Mouse (Mus musculus): ENCODE data around the gene Rpl26. TPM values are rescaled to one million over a fixed set of nuclear protein-coding genes. Genes with fewer than 3 reads are reported as not detected.

Gene Rpl26
- polyA plus RNA-seq, 1 experiment from 2014 or later = 606 TPM

GRCm38 (mm10) chr11:68884368-68884767 is 17.0 kb upstream of the Rpl26 start:
- 80% methylated on average over 5 of the region's 5 CpGs for WGBS
- no peak overlapping the region for H3K4me2 ChIP-seq (ENCODE audit: low read depth, low read length)
- no peak for ATAC-seq (ENCODE audit: low read depth)
- H3K27ac ChIP-seq (ENCODE audit: low read depth, low read length) = no peak overlapping the region
- H3K27me3 ChIP-seq (ENCODE audit: control insufficient read depth, insufficient read depth, low read length) = no peaks in the 10 kb centered on the region
- no peaks in the 10 kb centered on the region for H3K36me3 ChIP-seq (ENCODE audit: control insufficient read depth, insufficient read depth, low read length)
- no peaks in the 10 kb centered on the region for H3K9me3 ChIP-seq (ENCODE audit: control insufficient read depth, low read length)
- H3K4me1 ChIP-seq (ENCODE audit: control insufficient read depth, insufficient read depth, low read length) = no peaks in the 10 kb centered on the region
- no peak overlapping the region for H3K9ac ChIP-seq (replicated peaks; ENCODE audit: low read depth, low read length)
- H3K4me3 ChIP-seq (ENCODE audit: low read depth, low read length) = no peak overlapping the region

DNA sequence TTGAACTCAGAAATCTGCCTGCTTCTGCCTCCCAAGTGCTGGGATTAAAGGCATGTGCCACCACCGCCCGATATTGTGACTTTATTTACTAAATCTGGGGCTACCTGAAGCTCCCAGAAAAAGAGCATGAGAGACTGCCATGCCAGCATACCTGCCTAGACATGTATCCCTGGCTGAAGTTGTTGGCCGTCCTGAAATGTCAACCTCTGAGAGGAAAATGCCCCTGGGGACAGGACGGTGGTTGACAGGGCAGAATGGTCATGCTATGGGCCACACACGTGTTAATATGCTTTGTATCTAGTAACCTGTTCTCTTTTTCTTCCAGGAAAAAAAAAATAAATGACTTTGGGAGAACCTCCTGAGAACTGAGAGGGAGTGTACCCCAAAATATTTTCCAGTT is 15.3 kb upstream of the Rpl26 start:
- Histone ChIP-seq H3K9ac (replicated peaks; ENCODE audit: low read depth, low read length) (no peak overlapping the region), H3K4me1 (ENCODE audit: control insufficient read depth, insufficient read depth, low read length) (no peaks in the 10 kb centered on the region), H3K4me2 (ENCODE audit: low read depth, low read length) (no peak overlapping the region), H3K4me3 (ENCODE audit: low read depth, low read length) (no peak overlapping the region), H3K27me3 (ENCODE audit: control insufficient read depth, insufficient read depth, low read length) (no peaks in the 10 kb centered on the region), H3K9me3 (ENCODE audit: control insufficient read depth, low read length) (no peaks in the 10 kb centered on the region), H3K27ac (ENCODE audit: low read depth, low read length) (no peak overlapping the region), H3K36me3 (ENCODE audit: control insufficient read depth, insufficient read depth, low read length) (no peaks in the 10 kb centered on the region)
- 86% methylated on average over 5 of the region's 5 CpGs for WGBS
- ATAC-seq (ENCODE audit: low read depth) = no peak

- no peaks in the 10 kb centered on the region for H3K36me3 ChIP-seq (ENCODE audit: control insufficient read depth, insufficient read depth, low read length)
- no peak within 1 kb of the TSS for H3K27ac ChIP-seq (ENCODE audit: low read depth, low read length)
- no peaks in the 10 kb centered on the region for H3K27me3 ChIP-seq (ENCODE audit: control insufficient read depth, insufficient read depth, low read length)
- H3K4me2 ChIP-seq (ENCODE audit: low read depth, low read length) = no peak within 1 kb of the TSS
- no peaks in the 10 kb centered on the region for H3K9me3 ChIP-seq (ENCODE audit: control insufficient read depth, low read length)
- 31% methylated on average over 6 of the region's 6 CpGs for WGBS
- no peak for ATAC-seq (ENCODE audit: low read depth)
- H3K9ac ChIP-seq (replicated peaks; ENCODE audit: low read depth, low read length) = no peak within 1 kb of the TSS
- no peaks in the 10 kb centered on the region for H3K4me1 ChIP-seq (ENCODE audit: control insufficient read depth, insufficient read depth, low read length)
- H3K4me3 ChIP-seq (ENCODE audit: low read depth, low read length) = no peak within 1 kb of the TSS
Measured at GRCm38 (mm10) chr11:68888253-68888652, 13.1 kb upstream of the Rpl26 start, which contains the start of gene Rnf222. Gene Rnf222, plus strand, starts transcription at chr11:68888553.

- 76% methylated on average over 2 of the region's 2 CpGs for WGBS
Measured at GRCm38 (mm10) chr11:68888653-68889052, 12.7 kb upstream of the Rpl26 start.

DNA sequence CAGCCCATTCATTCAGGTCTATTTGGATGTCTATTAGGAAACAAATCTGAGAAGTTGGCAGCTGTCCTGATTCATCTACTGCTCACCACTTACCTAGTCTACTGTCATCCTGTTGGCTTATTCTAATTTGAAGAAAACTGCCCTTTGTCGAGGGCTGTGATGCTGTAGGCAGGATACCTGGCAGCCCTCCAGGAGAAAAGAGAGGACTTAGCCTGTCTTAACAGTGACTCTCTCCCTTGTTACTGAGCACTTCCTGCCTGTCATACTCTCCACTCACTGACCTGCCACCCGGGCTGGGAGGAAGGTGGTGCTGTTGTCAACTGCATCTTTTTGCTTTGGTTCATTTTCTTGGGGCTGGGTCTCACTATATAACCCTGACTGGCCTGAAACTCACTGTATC is 10.8 kb upstream of the Rpl26 start:
- WGBS = 50% methylated on average over 2 of the region's 2 CpGs
- Histone ChIP-seq H3K36me3 (ENCODE audit: control insufficient read depth, insufficient read depth, low read length) (no peaks in the 10 kb centered on the region), H3K27ac (ENCODE audit: low read depth, low read length) (no peak overlapping the region), H3K4me2 (ENCODE audit: low read depth, low read length) (no peak overlapping the region), H3K4me3 (ENCODE audit: low read depth, low read length) (no peak overlapping the region), H3K4me1 (ENCODE audit: control insufficient read depth, insufficient read depth, low read length) (no peaks in the 10 kb centered on the region), H3K27me3 (ENCODE audit: control insufficient read depth, insufficient read depth, low read length) (no peaks in the 10 kb centered on the region), H3K9ac (replicated peaks; ENCODE audit: low read depth, low read length) (no peak overlapping the region), H3K9me3 (ENCODE audit: control insufficient read depth, low read length) (no peaks in the 10 kb centered on the region)
- ATAC-seq (ENCODE audit: low read depth) = no peak

More at GRCm38 (mm10) chr11:68888653-68889052, 12.7 kb upstream of the Rpl26 start:
- Histone ChIP-seq H3K4me3 (ENCODE audit: low read depth, low read length) (no peak overlapping the region), H3K9me3 (ENCODE audit: control insufficient read depth, low read length) (no peaks in the 10 kb centered on the region), H3K27ac (ENCODE audit: low read depth, low read length) (no peak overlapping the region), H3K9ac (replicated peaks; ENCODE audit: low read depth, low read length) (no peak overlapping the region), H3K4me1 (ENCODE audit: control insufficient read depth, insufficient read depth, low read length) (no peaks in the 10 kb centered on the region), H3K36me3 (ENCODE audit: control insufficient read depth, insufficient read depth, low read length) (no peaks in the 10 kb centered on the region), H3K4me2 (ENCODE audit: low read depth, low read length) (no peak overlapping the region), H3K27me3 (ENCODE audit: control insufficient read depth, insufficient read depth, low read length) (no peaks in the 10 kb centered on the region)
- no peak for ATAC-seq (ENCODE audit: low read depth)

DNA sequence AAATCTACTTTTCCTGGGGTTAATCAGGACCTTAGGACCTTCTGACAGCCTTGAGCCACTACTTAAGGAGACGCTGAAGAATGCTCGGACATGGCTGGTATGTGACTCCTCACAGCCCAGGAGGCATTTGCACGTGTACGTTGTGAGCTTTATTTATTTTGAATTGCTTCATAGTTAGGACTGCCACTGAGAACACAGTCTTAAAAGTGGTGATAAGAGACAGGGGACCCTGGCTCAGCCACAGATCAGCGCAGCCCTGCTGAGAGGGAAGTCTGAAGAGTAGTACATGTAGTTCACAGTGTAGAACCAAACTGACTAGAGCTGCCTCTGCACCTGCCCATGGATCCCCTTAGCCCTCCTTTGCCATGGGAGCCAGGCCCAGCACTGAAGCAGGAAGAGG is 9.6 kb upstream of the Rpl26 start:
- H3K9me3 ChIP-seq (ENCODE audit: control insufficient read depth, low read length) = no peaks in the 10 kb centered on the region
- no peaks in the 10 kb centered on the region for H3K4me1 ChIP-seq (ENCODE audit: control insufficient read depth, insufficient read depth, low read length)
- no peaks in the 10 kb centered on the region for H3K36me3 ChIP-seq (ENCODE audit: control insufficient read depth, insufficient read depth, low read length)
- ATAC-seq (ENCODE audit: low read depth) = no peak
- no peak overlapping the region for H3K9ac ChIP-seq (replicated peaks; ENCODE audit: low read depth, low read length)
- H3K27me3 ChIP-seq (ENCODE audit: control insufficient read depth, insufficient read depth, low read length) = no peaks in the 10 kb centered on the region
- H3K4me2 ChIP-seq (ENCODE audit: low read depth, low read length) = no peak overlapping the region
- no peak overlapping the region for H3K27ac ChIP-seq (ENCODE audit: low read depth, low read length)
- no peak overlapping the region for H3K4me3 ChIP-seq (ENCODE audit: low read depth, low read length)
- WGBS = 80% methylated on average over 5 of the region's 5 CpGs

DNA sequence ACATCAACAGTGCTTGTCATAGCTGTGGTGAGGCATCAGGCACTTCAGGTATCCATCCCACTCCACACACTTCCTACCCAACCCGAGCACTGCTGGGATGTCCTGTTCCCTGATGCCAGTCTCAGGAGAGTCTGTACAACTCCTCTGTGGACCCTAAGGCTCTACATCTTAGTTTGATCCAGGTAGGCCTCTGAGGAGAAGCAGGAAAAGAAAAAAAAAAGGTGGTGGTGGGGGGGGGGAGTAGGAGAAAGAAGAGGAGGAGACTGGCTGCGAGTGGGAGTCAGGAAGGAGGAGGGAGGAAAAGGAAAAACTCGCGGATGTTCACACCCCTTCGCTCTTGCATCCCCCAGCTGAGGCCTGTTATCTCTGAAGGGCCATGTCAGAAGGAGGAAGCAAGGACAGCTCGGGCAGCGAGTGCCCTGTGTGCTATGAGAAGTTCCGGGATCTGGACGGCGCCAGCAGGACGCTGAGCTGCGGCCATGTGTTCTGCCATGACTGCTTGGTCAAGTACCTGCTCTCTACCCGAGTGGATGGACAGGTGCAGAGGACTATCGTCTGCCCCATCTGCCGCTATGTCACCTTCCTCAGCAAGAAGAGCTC is 9.1 kb upstream of the Rpl26 start:
- Histone ChIP-seq H3K4me3 (ENCODE audit: low read depth, low read length) (no peak overlapping the region), H3K9ac (replicated peaks; ENCODE audit: low read depth, low read length) (no peak overlapping the region), H3K4me2 (ENCODE audit: low read depth, low read length) (no peak overlapping the region), H3K36me3 (ENCODE audit: control insufficient read depth, insufficient read depth, low read length) (no peaks in the 10 kb centered on the region), H3K27ac (ENCODE audit: low read depth, low read length) (no peak overlapping the region), H3K4me1 (ENCODE audit: control insufficient read depth, insufficient read depth, low read length) (no peaks in the 10 kb centered on the region), H3K9me3 (ENCODE audit: control insufficient read depth, low read length) (no peaks in the 10 kb centered on the region), H3K27me3 (ENCODE audit: control insufficient read depth, insufficient read depth, low read length) (no peaks in the 10 kb centered on the region)
- ATAC-seq (ENCODE audit: low read depth) = no peak
- 81% methylated on average over 15 of the region's 15 CpGs for WGBS

- Histone ChIP-seq H3K4me3 (ENCODE audit: low read depth, low read length) (no peak overlapping the region), H3K9ac (replicated peaks; ENCODE audit: low read depth, low read length) (no peak overlapping the region), H3K27ac (ENCODE audit: low read depth, low read length) (no peak overlapping the region), H3K4me1 (ENCODE audit: control insufficient read depth, insufficient read depth, low read length) (no peaks in the 10 kb centered on the region), H3K9me3 (ENCODE audit: control insufficient read depth, low read length) (no peaks in the 10 kb centered on the region), H3K4me2 (ENCODE audit: low read depth, low read length) (no peak overlapping the region), H3K27me3 (ENCODE audit: control insufficient read depth, insufficient read depth, low read length) (no peaks in the 10 kb centered on the region), H3K36me3 (ENCODE audit: control insufficient read depth, insufficient read depth, low read length) (no peaks in the 10 kb centered on the region)
- 76% methylated on average over 12 of the region's 12 CpGs for WGBS
- ATAC-seq (ENCODE audit: low read depth) = no peak
Measured at GRCm38 (mm10) chr11:68893911-68894464, 7.4 kb upstream of the Rpl26 start.

- H3K9me3 ChIP-seq (ENCODE audit: control insufficient read depth, low read length) = no peaks in the 10 kb centered on the region
- H3K9ac ChIP-seq (replicated peaks; ENCODE audit: low read depth, low read length) = no peak overlapping the region
- no peaks in the 10 kb centered on the region for H3K27me3 ChIP-seq (ENCODE audit: control insufficient read depth, insufficient read depth, low read length)
- H3K27ac ChIP-seq (ENCODE audit: low read depth, low read length) = no peak overlapping the region
- ATAC-seq (ENCODE audit: low read depth) = no peak
- no peaks in the 10 kb centered on the region for H3K4me1 ChIP-seq (ENCODE audit: control insufficient read depth, insufficient read depth, low read length)
- no peaks in the 10 kb centered on the region for H3K36me3 ChIP-seq (ENCODE audit: control insufficient read depth, insufficient read depth, low read length)
- no peak overlapping the region for H3K4me2 ChIP-seq (ENCODE audit: low read depth, low read length)
- 89% methylated on average over 5 of the region's 5 CpGs for WGBS
- no peak overlapping the region for H3K4me3 ChIP-seq (ENCODE audit: low read depth, low read length)
Measured at GRCm38 (mm10) chr11:68896247-68896646, 5.1 kb upstream of the Rpl26 start.
